Comparison of ENCODE assay signal across 11 mouse cellular contexts in the genomic region with DNA sequence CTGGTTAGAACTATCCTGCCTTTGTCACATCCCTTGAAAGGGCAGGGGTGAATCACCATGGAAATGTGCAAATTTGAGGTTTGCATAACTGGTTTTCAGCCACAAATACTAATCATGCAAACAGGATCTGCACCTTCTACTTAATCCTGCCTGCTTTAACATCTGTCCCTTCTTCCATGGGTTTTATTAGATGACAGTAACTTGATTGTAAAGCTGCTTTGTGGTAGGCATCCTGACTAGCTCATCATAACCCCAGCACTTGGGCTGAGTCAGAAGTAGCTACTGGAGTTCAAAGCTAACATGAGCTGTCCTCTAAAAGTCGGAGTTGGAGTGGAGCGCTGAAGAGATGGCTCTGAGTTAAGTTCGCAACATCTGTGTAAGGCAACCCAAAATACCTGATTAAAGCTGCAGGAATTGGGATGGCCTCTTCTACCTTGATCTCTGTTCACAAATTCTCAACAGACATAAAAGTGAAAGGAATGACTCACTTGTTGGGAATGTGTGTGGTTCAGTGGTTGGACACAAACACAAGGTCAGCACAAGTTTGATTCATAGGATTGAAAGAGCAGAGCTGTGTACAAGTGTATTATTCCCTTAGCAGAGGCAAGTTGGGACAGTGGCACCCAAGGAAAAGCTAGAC. TPM values are rescaled to one million over a fixed set of nuclear protein-coding genes. Genes with fewer than 3 reads are reported as not detected.
DNase-seq lines count a peak whose midpoint lies in the region; ATAC-seq and TF ChIP-seq lines count a peak whose summit lies in the region.
"Had no signal": no experiment of that assay in that cellular context is flagged by ENCODE, and none has a peak within 500 bp of the region (broad histone marks: within the 10 kb centered on the region; RNA-seq: fewer than 3 reads in every experiment).

No protein-coding gene starts in this region.

- peaks cover 79% of the 10 kb centered on the region for H3K4me1 ChIP-seq in heart, embryonic 10.5 days
- H3K4me1 ChIP-seq in ES-E14 (ENCODE audit: control insufficient read depth in 2 of 2, insufficient read depth in 2 of 2, low read length in 2 of 2, poor library complexity in 1 of 2) = peaks cover 4 to 10% of the 10 kb centered on the region in 2 experiments; a peak in 3 of 4 replicates
- peaks cover 17% of the 10 kb centered on the region for H3K4me1 ChIP-seq in intestine, postnatal 0 days (replicated peaks; ENCODE audit: control insufficient read depth, insufficient read depth, low read length)
- H3K4me1 ChIP-seq in thymus, adult 2 months (replicated peaks; ENCODE audit: control insufficient read depth, insufficient read depth, low read length) = peaks cover 47% of the 10 kb centered on the region

- H3K27me3 ChIP-seq in heart, embryonic 10.5 days (ENCODE audit: insufficient read depth, poor library complexity, severe bottlenecking) = no peaks in the 10 kb centered on the region
- H3K27me3 ChIP-seq in intestine, postnatal 0 days (replicated peaks; ENCODE audit: control insufficient read depth, insufficient read depth, low read length) = no peaks in the 10 kb centered on the region
- no peaks in the 10 kb centered on the region for H3K27me3 ChIP-seq in thymus, adult 2 months (ENCODE audit: control insufficient read depth, insufficient read depth, low read length)
- H3K27me3 ChIP-seq: limb, embryonic 12.5 days had no signal

- H3K4me3 ChIP-seq in heart, embryonic 10.5 days = no peak overlapping the region
- H3K4me3 ChIP-seq in ES-E14 (ENCODE audit: insufficient read depth in 1 of 2, low read depth in 1 of 2, low read length in 2 of 2, poor library complexity in 1 of 2, severe bottlenecking in 1 of 2) = no peak overlapping the region; a peak in 1 of 4 replicates
- H3K4me3 ChIP-seq in intestine, postnatal 0 days (ENCODE audit: low read depth, low read length) = no peak overlapping the region
- no peak overlapping the region for H3K4me3 ChIP-seq in thymus, adult 2 months (ENCODE audit: control insufficient read depth, insufficient read depth, low read length)
- H3K4me3 ChIP-seq: limb, embryonic 12.5 days had no signal

- no peak for ATAC-seq in intestine, postnatal 0 days
- ATAC-seq: activated CD4-positive, CD25-positive, alpha-beta regulatory T cell, adult 4 months had no signal

- H3K9ac ChIP-seq in ES-E14 (ENCODE audit: insufficient read depth, low read depth, low read length, poor library complexity, severe bottlenecking) = peak overlapping the region; percentile 34
- H3K9ac ChIP-seq in intestine, postnatal 0 days (ENCODE audit: low read depth, low read length) = no peak overlapping the region
- H3K9ac ChIP-seq: limb, embryonic 12.5 days had no signal

- WGBS in heart, embryonic 10.5 days = 85% methylated on average over 3 of the region's 3 CpGs
- 85% methylated on average over 3 of the region's 3 CpGs for WGBS in intestine, postnatal 0 days
- WGBS in thymus, adult 2 months = 84% methylated on average over 3 of the region's 3 CpGs

- peaks cover 61% of the 10 kb centered on the region for H3K36me3 ChIP-seq in heart, embryonic 10.5 days
- peaks cover 33% of the 10 kb centered on the region for H3K36me3 ChIP-seq in ES-E14 (ENCODE audit: control insufficient read depth, insufficient read depth, low read length, poor library complexity, severe bottlenecking)
- peaks cover 21% of the 10 kb centered on the region for H3K36me3 ChIP-seq in intestine, postnatal 0 days (ENCODE audit: control insufficient read depth, insufficient read depth)
- H3K36me3 ChIP-seq in thymus, adult 2 months (ENCODE audit: control insufficient read depth, insufficient read depth, low read length) = peaks cover 48% of the 10 kb centered on the region

- no peak for TF ChIP-seq CTCF in intestine, postnatal 0 days (IDR thresholded peaks at IDR 0.05; ENCODE audit: low read depth)
- no peak for TF ChIP-seq CTCF in thymus, adult 2 months (IDR thresholded peaks at IDR 0.05; ENCODE audit: borderline replicate concordance, control insufficient read depth, extremely low read depth, insufficient read depth, low read length, poor library complexity)

- no peak overlapping the region for H3K4me2 ChIP-seq in intestine, postnatal 0 days (replicated peaks; ENCODE audit: low read depth)
- H3K4me2 ChIP-seq: limb, embryonic 12.5 days had no signal

- no peaks in the 10 kb centered on the region for H3K9me3 ChIP-seq in heart, embryonic 10.5 days
- H3K9me3 ChIP-seq in ES-E14 (ENCODE audit: control insufficient read depth, insufficient read depth, low read depth, low read length) = no peaks in the 10 kb centered on the region
- no peaks in the 10 kb centered on the region for H3K9me3 ChIP-seq in intestine, postnatal 0 days (ENCODE audit: control insufficient read depth)

- in situ Hi-C loops in ES-E14 (cut with MboI; ENCODE audit: low sequenced_read_pairs in 2 of 2, unreplicated experiment in 2 of 2) = no loop called here

- intact Hi-C loops in heart, postnatal 25 days (cut with DNase I) = no loop called here

- no peak for TF ChIP-seq POLR2A in thymus, adult 2 months (IDR thresholded peaks at IDR 0.05; ENCODE audit: control insufficient read depth, extremely low read depth, insufficient read depth, low read length, poor library complexity)

- peak overlapping the region; percentile 36; the same call in 1 of the 2 replicates for H3K27ac ChIP-seq in heart, embryonic 10.5 days
- peak overlapping the region; percentile 81; the same call in 1 of the 2 replicates for H3K27ac ChIP-seq in ES-E14 (ENCODE audit: insufficient read depth, low read depth, low read length, poor library complexity, severe bottlenecking)
- H3K27ac ChIP-seq in intestine, postnatal 0 days (ENCODE audit: low read depth, low read length) = peak overlapping the region; percentile 47; the same call in 1 of the 2 replicates
- H3K27ac ChIP-seq in thymus, adult 2 months (ENCODE audit: control insufficient read depth, insufficient read depth, low read length) = no peak overlapping the region; the same call in 1 of the 2 replicates
- H3K27ac ChIP-seq: limb, embryonic 12.5 days had no signal

- DNase-seq in heart, embryonic 10.5 days (ENCODE audit: low spot score) = no peak
- DNase-seq in heart, postnatal 25 days (ENCODE audit: low spot score) = no peak
- DNase-seq in 3134 (ENCODE audit: extremely low read depth, insufficient read length, low spot score) (peak; percentile 75), ES-E14 (ENCODE audit: low read depth, low spot score) (no peak)
- no peak for DNase-seq in urinary bladder, postnatal 4 days (ENCODE audit: low spot score in 2 of 2)
- DNase-seq in thymus, adult 2 months = no peak
- no peak for DNase-seq in testis, postnatal 14 days (ENCODE audit: low spot score)
- DNase-seq: kidney, adult 8-10 months had no signal

TF ChIP-seq in ES-E14, 5 proteins besides CTCF, POLR2A, EP300 and RAD21:
- no peak for TF ChIP-seq HCFC1 (IDR thresholded peaks at IDR 0.05; ENCODE audit: borderline replicate concordance, insufficient read depth, low read length)
- TF ChIP-seq ZC3H11A (IDR thresholded peaks at IDR 0.05; ENCODE audit: borderline replicate concordance, low read depth, low read length) = no peak
- peak; percentile 71; the same call in 1 of the 2 replicates for TF ChIP-seq CHD2 (IDR thresholded peaks at IDR 0.05; ENCODE audit: low read depth, low read length)
- TF ChIP-seq MAFK (IDR thresholded peaks at IDR 0.05; ENCODE audit: insufficient read depth, low read depth, low read length) = 0 out of 2 replicates have a peak, but pooled peaks have one; percentile 46
- no peak for TF ChIP-seq ZNF384 (IDR thresholded peaks at IDR 0.05; ENCODE audit: low read depth, low read length)

RNA-seq across cellular contexts. Expression of a gene that starts 5.5 kb away (rescaled TPM):
- polyA plus RNA-seq in heart, embryonic 10.5 days (2016; fragmentation: Nextera tagmentation; extraction: Ambion mirVana) = 37.7 and 50.2 TPM in 2 replicates
- 100 to 1,000 TPM; 128 to 152 TPM for total RNA-seq in heart, postnatal 25 days (2021)
- 207 and 253 TPM in 2 replicates for total RNA-seq in ES-E14 (2012; rRNA removed)
- 52.4 and 53.3 TPM in 2 replicates for polyA plus RNA-seq in intestine, postnatal 0 days (2015; fragmentation: Nextera tagmentation; extraction: Ambion mirVana)
- 145 and 198 TPM in 2 replicates for polyA plus RNA-seq in thymus, adult 2 months (2012; rRNA removed)

RNA-seq across cellular contexts. Expression of a gene that starts 23.6 kb away (rescaled TPM):
- polyA plus RNA-seq in heart, embryonic 10.5 days (2016; fragmentation: Nextera tagmentation; extraction: Ambion mirVana) = 4.2 and 5.7 TPM in 2 replicates
- total RNA-seq in heart, postnatal 25 days (2021) = 10 to 100 TPM; 52.6 to 64.6 TPM
- 1.9 and 5.0 TPM in 2 replicates for total RNA-seq in ES-E14 (2012; rRNA removed)
- 3.2 and 3.8 TPM in 2 replicates for polyA plus RNA-seq in intestine, postnatal 0 days (2015; fragmentation: Nextera tagmentation; extraction: Ambion mirVana)
- polyA plus RNA-seq in thymus, adult 2 months (2012; rRNA removed) = 3.1 and 4.1 TPM in 2 replicates

RNA-seq across cellular contexts. Expression of a gene that starts 39.3 kb away (rescaled TPM):
- 59.3 and 67.2 TPM in 2 replicates for polyA plus RNA-seq in heart, embryonic 10.5 days (2016; fragmentation: Nextera tagmentation; extraction: Ambion mirVana)
- total RNA-seq in heart, postnatal 25 days (2021) = 10 to 100 TPM; 67.4 to 72.2 TPM
- 54.1 and 56.8 TPM in 2 replicates for total RNA-seq in ES-E14 (2012; rRNA removed)
- 44.0 and 48.2 TPM in 2 replicates for polyA plus RNA-seq in intestine, postnatal 0 days (2015; fragmentation: Nextera tagmentation; extraction: Ambion mirVana)
- polyA plus RNA-seq in thymus, adult 2 months (2012; rRNA removed) = 17.1 and 18.3 TPM in 2 replicates
